Mouse (Mus musculus): ENCODE results near the gene Ntrk1. TPM values are rescaled to one million over a fixed set of nuclear protein-coding genes. Genes with fewer than 3 reads are reported as not detected.

The Ntrk1 gene
- total and polyA plus RNA-seq, 2 experiments: 0.12 TPM; not detected in 1

DNA sequence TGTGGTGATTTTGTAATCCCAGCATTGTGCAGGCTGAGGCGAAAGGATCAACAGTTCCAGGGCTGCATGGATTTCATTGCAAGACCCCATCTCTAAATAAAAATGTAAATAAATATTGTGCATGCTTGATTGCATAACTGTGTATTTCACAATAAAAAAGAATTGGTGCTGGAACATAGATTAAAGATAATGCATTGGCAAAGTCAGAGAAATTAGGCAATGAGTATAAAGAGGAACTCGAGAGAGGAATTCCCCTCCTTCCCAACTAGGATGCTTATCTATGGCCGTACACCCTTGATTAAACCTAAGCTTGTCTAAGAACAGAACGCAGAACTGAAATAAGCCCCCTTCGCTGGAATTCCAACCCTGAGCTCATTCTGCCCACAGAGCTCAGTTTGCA, 9.8 kb downstream of the Ntrk1 start:
- 62% methylated on average over 5 of the region's 5 CpGs for WGBS
- no peaks in the 10 kb centered on the region for H3K27me3 ChIP-seq (ENCODE audit: control insufficient read depth, insufficient read depth, low read length)
- no peak for DNase-seq (ENCODE audit: extremely low read depth, low read depth, low spot score)
- H3K9ac ChIP-seq (ENCODE audit: low read depth, low read length): no peak overlapping the region
- no peak overlapping the region for H3K27ac ChIP-seq (replicated peaks; ENCODE audit: insufficient read depth, low read depth, low read length)
- no peak for TF ChIP-seq CTCF (IDR thresholded peaks at IDR 0.05; ENCODE audit: low read depth, low read length)
- TF ChIP-seq POLR2A (IDR thresholded peaks at IDR 0.05; ENCODE audit: extremely low read depth, insufficient read depth, low read length): no peak
- H3K4me1 ChIP-seq (ENCODE audit: control insufficient read depth, insufficient read depth, low read length): no peaks in the 10 kb centered on the region
- no peaks in the 10 kb centered on the region for H3K36me3 ChIP-seq (ENCODE audit: control insufficient read depth, insufficient read depth, low read length)
- no peak overlapping the region for H3K4me3 ChIP-seq (ENCODE audit: insufficient read depth, low read depth, low read length)
- no peaks in the 10 kb centered on the region for H3K79me2 ChIP-seq (ENCODE audit: control insufficient read depth, insufficient read depth, low read length)

DNA sequence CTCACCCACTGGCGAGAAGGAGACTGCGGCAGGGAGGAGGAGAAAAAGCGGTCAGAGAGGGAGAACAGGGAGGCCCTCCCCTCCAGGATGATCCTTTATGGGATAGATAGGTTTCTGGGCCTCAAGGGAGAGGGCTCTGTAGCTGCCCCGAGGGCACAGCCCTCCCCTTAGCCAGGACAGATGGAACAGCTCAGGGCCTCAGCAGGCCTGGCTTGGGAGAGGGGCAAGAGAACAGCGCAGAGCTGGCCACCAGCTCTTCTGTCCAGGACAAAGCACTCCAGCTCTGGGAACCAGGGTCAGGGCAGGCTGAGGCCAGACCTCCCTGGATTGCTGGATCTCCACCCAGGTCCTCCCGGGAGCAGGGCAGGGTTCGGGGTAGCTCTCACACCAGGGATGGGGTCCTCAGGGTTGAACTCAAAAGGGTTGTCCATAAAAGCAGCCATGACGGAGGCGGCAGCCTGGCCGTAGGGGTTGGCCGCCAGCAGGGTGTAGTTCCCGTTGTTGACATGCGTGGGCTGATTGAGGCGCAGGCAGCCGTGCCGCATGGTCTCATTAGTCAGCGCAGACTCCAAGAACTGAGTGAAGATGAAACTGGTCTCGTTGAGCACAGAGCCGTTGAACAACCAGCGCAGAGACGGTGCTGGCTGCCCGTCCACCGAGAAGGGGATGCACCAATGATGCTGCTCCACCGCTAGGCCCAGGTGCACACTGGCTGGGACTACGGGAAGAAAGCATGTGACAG, 11.5 kb downstream of the Ntrk1 start:
- 91% methylated on average over 25 of the region's 25 CpGs for WGBS
- Histone ChIP-seq H3K9ac (ENCODE audit: low read depth, low read length) (no peak overlapping the region), H3K4me3 (ENCODE audit: insufficient read depth, low read depth, low read length) (no peak overlapping the region), H3K27ac (replicated peaks; ENCODE audit: insufficient read depth, low read depth, low read length) (no peak overlapping the region), H3K27me3 (ENCODE audit: control insufficient read depth, insufficient read depth, low read length) (no peaks in the 10 kb centered on the region), H3K36me3 (ENCODE audit: control insufficient read depth, insufficient read depth, low read length) (no peaks in the 10 kb centered on the region), H3K79me2 (ENCODE audit: control insufficient read depth, insufficient read depth, low read length) (no peaks in the 10 kb centered on the region), H3K4me1 (ENCODE audit: control insufficient read depth, insufficient read depth, low read length) (no peaks in the 10 kb centered on the region)
- no peak for TF ChIP-seq CTCF (IDR thresholded peaks at IDR 0.05; ENCODE audit: low read depth, low read length)
- no peak for TF ChIP-seq POLR2A (IDR thresholded peaks at IDR 0.05; ENCODE audit: extremely low read depth, insufficient read depth, low read length)
- DNase-seq (ENCODE audit: extremely low read depth, low read depth, low spot score): no peak

DNA sequence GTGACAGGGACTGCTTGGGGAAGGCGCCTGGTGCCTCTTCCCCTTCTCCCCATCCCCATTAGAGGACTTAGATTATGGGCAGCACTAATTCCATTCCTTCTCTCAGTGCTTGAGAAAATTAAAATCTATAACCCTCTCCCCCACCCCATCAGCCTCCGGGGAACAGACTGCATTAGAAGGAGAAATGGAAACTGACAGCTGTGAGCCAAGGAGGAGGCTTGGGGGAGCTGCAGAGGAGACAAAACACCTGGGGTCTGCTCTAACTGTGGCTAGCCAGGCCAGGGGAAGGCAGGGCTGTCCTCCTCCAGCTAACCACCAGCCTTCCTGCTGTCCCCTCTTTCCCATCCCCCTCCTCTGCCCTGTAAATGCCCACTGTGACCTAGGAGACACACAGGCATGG, 15.9 kb downstream of the Ntrk1 start:
- Histone ChIP-seq H3K27ac (replicated peaks; ENCODE audit: insufficient read depth, low read depth, low read length) (no peak overlapping the region), H3K4me3 (ENCODE audit: insufficient read depth, low read depth, low read length) (no peak overlapping the region), H3K4me1 (ENCODE audit: control insufficient read depth, insufficient read depth, low read length) (no peaks in the 10 kb centered on the region), H3K9ac (ENCODE audit: low read depth, low read length) (no peak overlapping the region), H3K27me3 (ENCODE audit: control insufficient read depth, insufficient read depth, low read length) (no peaks in the 10 kb centered on the region), H3K79me2 (ENCODE audit: control insufficient read depth, insufficient read depth, low read length) (no peaks in the 10 kb centered on the region), H3K36me3 (ENCODE audit: control insufficient read depth, insufficient read depth, low read length) (no peaks in the 10 kb centered on the region)
- TF ChIP-seq CTCF (IDR thresholded peaks at IDR 0.05; ENCODE audit: low read depth, low read length): no peak
- no peak for TF ChIP-seq POLR2A (IDR thresholded peaks at IDR 0.05; ENCODE audit: extremely low read depth, insufficient read depth, low read length)
- DNase-seq (ENCODE audit: extremely low read depth, low read depth, low spot score): no peak
- WGBS: 72% methylated on average over 2 of the region's 2 CpGs

DNA sequence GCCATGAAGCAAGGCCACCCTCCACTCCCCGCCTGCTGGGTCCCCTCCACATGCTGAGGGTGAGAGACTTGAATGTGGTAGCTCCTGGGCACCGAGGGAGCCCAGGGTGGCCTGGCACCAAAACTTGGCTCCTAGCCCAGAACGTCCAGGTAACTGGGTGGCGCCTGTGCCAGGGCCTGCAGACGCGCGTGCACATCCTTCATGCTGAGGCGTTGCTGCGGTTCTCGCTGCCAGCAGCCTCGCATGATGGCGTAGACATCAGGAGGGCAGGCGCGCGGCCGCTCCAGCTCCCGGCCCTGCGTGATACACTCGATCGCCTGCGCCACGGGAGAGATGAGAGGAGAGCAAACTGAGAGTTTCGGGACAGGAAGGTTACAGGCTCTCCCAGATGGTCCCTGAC, 16.7 kb downstream of the Ntrk1 start:
- Histone ChIP-seq H3K36me3 (ENCODE audit: control insufficient read depth, insufficient read depth, low read length) (no peaks in the 10 kb centered on the region), H3K27me3 (ENCODE audit: control insufficient read depth, insufficient read depth, low read length) (no peaks in the 10 kb centered on the region), H3K4me3 (ENCODE audit: insufficient read depth, low read depth, low read length) (no peak overlapping the region), H3K27ac (replicated peaks; ENCODE audit: insufficient read depth, low read depth, low read length) (no peak overlapping the region), H3K79me2 (ENCODE audit: control insufficient read depth, insufficient read depth, low read length) (no peaks in the 10 kb centered on the region), H3K4me1 (ENCODE audit: control insufficient read depth, insufficient read depth, low read length) (no peaks in the 10 kb centered on the region), H3K9ac (ENCODE audit: low read depth, low read length) (no peak overlapping the region)
- no peak for DNase-seq (ENCODE audit: extremely low read depth, low read depth, low spot score)
- TF ChIP-seq CTCF (IDR thresholded peaks at IDR 0.05; ENCODE audit: low read depth, low read length): no peak
- no peak for TF ChIP-seq POLR2A (IDR thresholded peaks at IDR 0.05; ENCODE audit: extremely low read depth, insufficient read depth, low read length)
- WGBS: 69% methylated on average over 23 of the region's 23 CpGs

DNA sequence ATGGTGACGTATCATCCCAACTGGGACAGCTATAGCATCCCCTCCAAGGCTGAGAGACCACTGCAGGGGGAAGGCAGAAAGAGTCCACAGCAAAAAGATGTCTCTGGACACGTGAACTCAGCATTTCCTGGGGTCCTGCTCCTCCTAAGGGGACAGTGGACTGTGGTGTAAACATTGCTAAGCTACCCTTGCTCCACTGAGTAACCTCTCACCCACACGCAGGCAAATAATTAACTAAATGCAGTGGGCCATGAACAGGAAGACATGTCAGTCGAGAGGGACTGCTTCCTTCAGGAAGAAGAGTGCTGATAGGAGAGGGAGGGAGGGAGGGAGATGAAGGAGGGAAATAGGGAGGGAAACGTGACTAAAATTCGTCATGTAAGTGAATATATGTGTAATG, 23.9 kb downstream of the Ntrk1 start:
- Histone ChIP-seq H3K79me2 (ENCODE audit: control insufficient read depth, insufficient read depth, low read length) (0 out of 2 replicates have a peak, but pooled peaks cover 4% of the 10 kb centered on the region), H3K27me3 (ENCODE audit: control insufficient read depth, insufficient read depth, low read length) (no peaks in the 10 kb centered on the region), H3K4me1 (ENCODE audit: control insufficient read depth, insufficient read depth, low read length) (peaks cover 4% of the 10 kb centered on the region), H3K27ac (replicated peaks; ENCODE audit: insufficient read depth, low read depth, low read length) (no peak overlapping the region), H3K36me3 (ENCODE audit: control insufficient read depth, insufficient read depth, low read length) (no peaks in the 10 kb centered on the region), H3K9ac (ENCODE audit: low read depth, low read length) (no peak overlapping the region), H3K4me3 (ENCODE audit: insufficient read depth, low read depth, low read length) (no peak overlapping the region)
- DNase-seq (ENCODE audit: extremely low read depth, low read depth, low spot score): peak; percentile 77
- TF ChIP-seq POLR2A (IDR thresholded peaks at IDR 0.05; ENCODE audit: extremely low read depth, insufficient read depth, low read length) (no peak), CTCF (IDR thresholded peaks at IDR 0.05; ENCODE audit: low read depth, low read length) (no peak)
- WGBS: 7% methylated on average over 6 of the region's 6 CpGs

DNA sequence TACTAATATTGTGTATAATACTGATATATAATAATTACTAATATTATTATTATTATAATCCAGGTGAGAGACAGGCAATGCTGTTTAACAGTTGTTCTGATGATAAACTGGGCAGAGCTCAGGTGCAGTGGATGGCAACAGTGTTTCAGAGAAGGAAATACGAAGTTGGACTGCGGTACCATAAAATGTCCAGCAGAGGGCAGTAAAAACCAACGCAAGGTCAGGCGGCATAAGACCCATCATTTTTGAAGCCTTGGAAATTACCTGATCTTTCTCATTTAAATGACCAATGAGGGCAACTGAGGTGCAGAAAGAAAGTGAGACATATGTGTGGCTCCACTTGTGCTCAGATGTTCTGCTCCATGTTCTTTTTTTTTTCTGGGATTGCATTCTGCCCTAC, 24.7 kb downstream of the Ntrk1 start:
- H3K36me3 ChIP-seq (ENCODE audit: control insufficient read depth, insufficient read depth, low read length): no peaks in the 10 kb centered on the region
- 0 out of 2 replicates have a peak, but pooled peaks cover 4% of the 10 kb centered on the region for H3K79me2 ChIP-seq (ENCODE audit: control insufficient read depth, insufficient read depth, low read length)
- H3K27ac ChIP-seq (replicated peaks; ENCODE audit: insufficient read depth, low read depth, low read length): no peak overlapping the region
- peak; percentile 55 for TF ChIP-seq CTCF (IDR thresholded peaks at IDR 0.05; ENCODE audit: low read depth, low read length)
- no peak for TF ChIP-seq POLR2A (IDR thresholded peaks at IDR 0.05; ENCODE audit: extremely low read depth, insufficient read depth, low read length)
- H3K27me3 ChIP-seq (ENCODE audit: control insufficient read depth, insufficient read depth, low read length): no peaks in the 10 kb centered on the region
- no peak overlapping the region for H3K4me3 ChIP-seq (ENCODE audit: insufficient read depth, low read depth, low read length)
- DNase-seq (ENCODE audit: extremely low read depth, low read depth, low spot score): peak; percentile 55
- no peak overlapping the region for H3K9ac ChIP-seq (ENCODE audit: low read depth, low read length)
- H3K4me1 ChIP-seq (ENCODE audit: control insufficient read depth, insufficient read depth, low read length): peaks cover 4% of the 10 kb centered on the region
- WGBS: 3% methylated on average over 4 of the region's 4 CpGs
